Mouse (Mus musculus) cerebellum, adult 2 months (tissue): ENCODE results near the gene Gstp1.

Experiments
- CTCF ChIP-seq: fragments of 200-500 bp; IDR thresholded peaks from 2 replicates; pipeline ENCODE4 v1.5.1; 2011; ENCODE audit warnings: low read depth, mild to moderate bottlenecking, control low read depth, low read length, moderate library complexity, borderline replicate concordance; ENCODE audit not compliant: insufficient read depth
- POLR2A ChIP-seq: fragments of 200-500 bp; IDR thresholded peaks from 2 replicates; pipeline ENCODE4 v1.6.1; 2011; ENCODE audit warnings: low read length, control low read depth, borderline replicate concordance; ENCODE audit not compliant: insufficient read depth

DNA sequence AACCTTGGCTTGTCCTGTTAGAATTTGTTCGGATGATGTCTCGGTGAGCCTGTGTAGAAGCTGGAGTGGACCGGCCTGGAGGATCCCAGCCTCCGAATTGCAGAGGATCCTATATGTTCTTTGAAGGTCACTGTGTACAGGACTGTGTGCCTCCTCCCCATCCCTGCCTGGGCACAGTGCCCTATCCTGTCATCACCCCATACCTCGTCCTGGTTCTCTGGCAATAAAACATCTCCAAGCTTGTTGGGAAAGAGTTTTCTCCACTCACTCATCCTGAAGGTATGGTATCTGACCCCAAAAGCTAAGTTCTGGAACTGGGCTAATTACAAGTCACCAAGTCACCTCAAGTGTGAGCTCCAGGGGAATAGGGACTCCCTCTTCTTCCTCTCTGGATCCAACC, 49.3 kb upstream of the Gstp1 start:
- no peak for TF ChIP-seq CTCF
- TF ChIP-seq POLR2A: no peak
